Mouse (Mus musculus): ENCODE results near the gene Zfp287.
"Not testable (repeated sequence)": the region's sequence is repeated elsewhere in the genome, so short reads cannot be mapped to it uniquely, and the experiment has no call there.

Gene Zfp287

GRCm38 (mm10) chr11:62731311-62732021, at the start of gene Zfp287:
Gene Zfp287 (minus strand): TSS chr11:62731905.
- DNase-seq (ENCODE audit: extremely low read depth, low read depth), result no peak

- no peak for DNase-seq (ENCODE audit: extremely low read depth, low read depth)
These were observed 44.8 kb upstream of the Zfp287 start for GRCm38 (mm10) chr11:62776510-62776909.

- DNase-seq (ENCODE audit: extremely low read depth, low read depth), result no peak
These were observed 29.2 kb upstream of the Zfp287 start for GRCm38 (mm10) chr11:62760755-62761457.

GRCm38 (mm10) chr11:62758491-62758890, 26.8 kb upstream of the Zfp287 start:
- no peak for DNase-seq (ENCODE audit: extremely low read depth, low read depth)

GRCm38 (mm10) chr11:62757906-62758305, 26.2 kb upstream of the Zfp287 start:
- no peak for DNase-seq (ENCODE audit: extremely low read depth, low read depth)

GRCm38 (mm10) chr11:62757143-62757507, 25.4 kb upstream of the Zfp287 start:
- no peak for DNase-seq (ENCODE audit: extremely low read depth, low read depth)

DNA sequence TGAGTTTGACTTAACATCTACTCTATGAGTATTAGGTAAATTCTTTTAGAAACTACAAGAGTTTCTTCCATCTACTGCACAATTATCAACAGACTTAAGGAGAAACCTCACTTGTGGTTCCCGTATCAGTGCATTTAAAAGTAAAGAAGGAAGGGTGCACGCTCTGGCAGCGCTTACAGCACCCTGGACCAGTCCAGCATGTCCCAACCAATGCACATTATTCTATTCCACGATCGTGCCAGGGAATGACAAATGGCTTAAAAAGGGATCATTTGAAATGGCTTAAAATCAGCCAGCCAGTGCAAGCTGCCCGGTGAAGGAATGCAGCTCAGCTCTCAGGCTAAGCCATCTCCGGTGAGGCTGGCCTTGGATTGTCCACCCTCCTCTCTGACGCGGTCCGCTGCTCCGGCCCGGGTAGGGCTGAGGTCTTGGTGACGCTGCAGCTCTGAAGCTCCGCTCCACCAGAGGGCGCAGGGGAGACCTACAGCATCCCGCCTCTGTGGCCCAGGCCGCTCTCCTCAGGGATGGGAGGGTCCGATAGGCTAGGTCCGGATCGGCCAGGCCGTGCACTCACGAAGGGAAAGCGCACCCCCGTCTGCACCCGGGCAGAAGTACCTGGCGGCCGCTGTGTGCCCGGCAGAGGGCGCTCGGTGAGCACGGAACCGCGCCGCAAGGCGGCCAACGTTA, 24.9 kb upstream of the Zfp287 start:
- peak; percentile 68 for DNase-seq (ENCODE audit: extremely low read depth, low read depth)

GRCm38 (mm10) chr11:62752780-62753179, 21.1 kb upstream of the Zfp287 start, which contains the start of gene Gm10428:
Gene Gm10428 (plus strand): TSS chr11:62753100.
- no peak for DNase-seq (ENCODE audit: extremely low read depth, low read depth)

DNA sequence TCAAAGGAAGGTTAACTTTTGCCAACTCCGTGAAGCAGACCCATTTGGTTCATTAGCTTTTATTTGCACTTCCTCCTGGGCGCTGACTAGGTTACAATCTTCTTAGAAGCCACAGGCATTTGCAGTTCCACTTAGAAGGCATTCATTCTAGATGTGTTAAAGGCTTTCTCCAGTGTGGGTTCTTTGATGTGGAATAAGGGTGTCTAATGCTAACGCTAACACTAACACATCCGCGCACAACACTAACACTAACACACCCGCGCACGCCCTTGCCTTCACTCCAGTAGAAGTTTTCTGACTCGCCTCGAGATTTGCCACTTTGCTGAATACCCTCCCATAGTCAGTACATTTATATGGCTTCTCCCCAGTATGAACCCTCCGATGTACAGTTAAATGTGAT, 20.5 kb upstream of the Zfp287 start:
- DNase-seq (ENCODE audit: extremely low read depth, low read depth), result no peak

- not testable (repeated sequence) for DNase-seq (ENCODE audit: extremely low read depth, low read depth)
These were observed 17.7 kb upstream of the Zfp287 start for GRCm38 (mm10) chr11:62749445-62749844.

DNA sequence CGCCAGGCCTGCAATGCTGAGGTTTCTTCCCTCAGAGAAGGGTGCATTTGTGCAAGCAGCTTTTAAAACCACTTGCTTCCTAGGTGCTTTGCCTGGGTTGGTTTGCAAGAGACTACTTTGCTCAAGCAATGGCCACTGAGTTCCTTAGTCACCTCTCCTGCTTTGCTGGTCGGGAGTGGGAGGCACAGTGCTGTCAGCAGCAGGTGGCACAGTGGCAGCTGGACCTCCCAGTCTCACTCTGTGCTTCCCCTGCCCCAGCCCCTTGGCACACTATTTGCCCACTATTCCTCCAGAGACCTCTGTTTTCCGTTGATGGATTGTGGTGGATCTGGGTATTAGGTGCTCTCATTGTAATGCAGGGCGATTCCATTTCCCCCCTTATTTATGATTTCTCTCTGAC, 16.4 kb upstream of the Zfp287 start:
- DNase-seq (ENCODE audit: extremely low read depth, low read depth), result no peak

- DNase-seq (ENCODE audit: extremely low read depth, low read depth), result no peak
These were observed 15.5 kb upstream of the Zfp287 start for GRCm38 (mm10) chr11:62747227-62747626.

DNA sequence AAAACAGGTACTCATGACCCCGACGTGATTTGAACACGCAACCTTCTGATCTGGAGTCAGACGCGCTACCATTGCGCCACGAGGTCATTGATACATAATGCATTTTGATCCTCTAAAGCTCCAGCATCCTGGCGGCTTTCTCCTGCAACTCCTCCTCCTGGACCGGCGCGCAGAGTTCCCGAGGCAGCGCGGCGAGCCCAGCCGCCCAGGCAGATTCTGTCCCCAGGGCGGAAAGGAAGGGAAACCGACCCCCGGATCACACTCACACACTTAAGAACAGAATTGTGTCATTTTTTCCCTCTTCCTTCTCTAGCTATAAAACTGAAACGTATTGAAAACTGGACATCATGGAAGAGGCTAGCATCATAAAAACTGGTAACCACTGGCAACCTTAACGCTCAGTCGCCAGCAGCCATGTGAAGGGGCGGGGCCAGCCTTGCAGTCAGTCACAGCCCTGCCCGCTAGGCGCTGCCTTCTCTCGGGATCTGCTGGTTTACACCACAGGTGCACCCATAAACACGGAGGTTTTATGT, 14.4 kb upstream of the Zfp287 start:
- no peak for DNase-seq (ENCODE audit: extremely low read depth, low read depth)

GRCm38 (mm10) chr11:62744103-62744502, 12.4 kb upstream of the Zfp287 start:
- DNase-seq (ENCODE audit: extremely low read depth, low read depth), result peak; percentile 41

DNA sequence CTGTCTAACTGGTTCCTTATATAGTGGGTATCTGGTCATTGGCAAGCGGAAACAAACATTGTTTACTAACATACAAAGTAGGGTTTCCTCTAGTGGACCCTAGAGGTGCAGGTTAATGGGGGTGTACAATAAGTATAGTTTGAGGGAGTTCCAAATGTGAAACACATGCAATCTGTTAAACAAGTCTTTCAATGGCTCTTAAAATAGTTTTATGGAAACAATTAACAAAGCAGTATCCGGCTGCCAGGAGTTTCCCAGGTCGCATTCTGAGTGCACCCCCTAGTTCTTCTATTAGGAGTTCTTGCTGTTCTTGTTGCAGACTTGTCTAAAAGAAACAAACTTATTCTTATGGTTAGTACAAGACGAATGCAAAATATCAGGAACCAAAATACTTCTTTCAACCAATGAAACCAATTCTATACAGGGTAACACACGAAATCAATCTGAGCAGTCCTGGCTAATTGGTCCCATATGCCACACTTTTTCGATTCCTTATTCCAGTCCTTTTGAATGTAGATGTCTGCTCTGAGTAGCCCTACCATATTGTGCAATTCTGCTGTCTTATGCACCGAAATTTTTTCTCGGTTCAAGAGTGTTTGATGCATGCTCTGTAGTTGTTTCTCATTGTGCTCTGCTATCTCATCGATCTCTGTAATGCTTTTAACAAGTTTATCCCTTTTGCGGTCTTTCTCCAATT, 10.7 kb upstream of the Zfp287 start:
- no peak for DNase-seq (ENCODE audit: extremely low read depth, low read depth)

DNA sequence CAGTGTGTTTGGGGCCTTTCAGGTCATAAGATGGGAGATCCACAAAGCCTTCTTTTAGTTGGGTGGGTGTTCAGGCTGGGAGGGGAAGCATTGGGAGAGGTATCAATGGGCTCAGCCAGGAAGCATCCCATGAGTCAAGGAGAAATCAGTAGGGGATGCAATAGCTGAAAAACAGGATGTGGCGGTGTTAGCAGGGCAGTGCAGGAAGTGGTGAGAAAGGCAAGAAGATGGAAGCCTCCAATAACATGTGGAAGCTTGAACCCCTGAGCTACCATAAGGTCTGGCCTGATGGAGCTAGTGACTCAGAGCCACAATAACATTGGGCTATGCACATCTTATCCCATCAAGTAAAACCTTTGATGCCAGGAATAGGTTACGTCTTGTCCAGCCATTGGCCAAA, 9.5 kb upstream of the Zfp287 start:
- DNase-seq (ENCODE audit: extremely low read depth, low read depth), result no peak

GRCm38 (mm10) chr11:62732665-62733064, 960 bp upstream of the Zfp287 start:
- DNase-seq (ENCODE audit: extremely low read depth, low read depth), result no peak

- no peak for DNase-seq (ENCODE audit: extremely low read depth, low read depth)
These were observed 300 bp upstream of the Zfp287 start for GRCm38 (mm10) chr11:62732022-62732387.

DNA sequence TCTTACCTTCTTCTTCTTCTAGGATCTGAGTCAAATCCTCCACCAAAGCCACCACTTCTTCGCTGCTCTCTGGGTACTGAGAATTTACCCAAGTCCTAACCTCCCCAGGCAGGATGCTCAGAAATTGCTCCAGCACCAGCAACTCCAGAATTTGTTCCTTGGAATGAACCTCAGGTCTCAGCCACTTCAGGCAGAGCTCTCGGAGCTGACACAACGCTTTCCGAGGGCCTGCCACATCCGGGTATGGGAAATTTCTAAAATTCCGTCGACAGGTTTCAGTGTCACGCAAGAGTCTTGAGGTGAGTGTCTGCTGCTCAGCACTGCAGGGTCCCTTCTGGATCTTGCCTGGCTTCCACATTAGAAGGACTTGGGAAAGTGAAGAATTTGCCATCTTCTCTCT, 3.4 kb downstream of the Zfp287 start:
- no peak for DNase-seq (ENCODE audit: extremely low read depth, low read depth)

DNA sequence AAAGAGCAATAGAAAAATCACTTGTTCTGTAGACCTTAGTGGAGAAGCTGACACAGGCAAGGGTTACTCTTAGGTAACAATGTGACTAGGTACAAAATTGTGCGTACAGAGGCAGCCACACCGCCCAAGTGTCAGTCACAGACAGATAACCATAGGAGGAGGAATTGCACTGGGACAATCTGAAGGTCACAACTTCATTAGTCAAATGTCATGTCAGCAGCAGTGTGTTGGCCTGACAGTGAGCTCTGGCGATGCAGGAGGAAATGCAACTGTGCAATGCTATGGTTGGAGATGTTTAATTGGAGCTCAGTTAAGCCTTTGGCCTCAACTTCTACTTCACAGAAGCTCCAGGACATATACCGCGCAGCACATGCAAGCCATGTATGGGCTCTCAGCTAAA, 21.0 kb downstream of the Zfp287 start:
- no peak for DNase-seq (ENCODE audit: extremely low read depth, low read depth)

GRCm38 (mm10) chr11:62708252-62708651, 23.5 kb downstream of the Zfp287 start:
- DNase-seq (ENCODE audit: extremely low read depth, low read depth), result no peak

- no peak for DNase-seq (ENCODE audit: extremely low read depth, low read depth)
These were observed 25.6 kb downstream of the Zfp287 start for GRCm38 (mm10) chr11:62706141-62706540.
